Mouse (Mus musculus): ENCODE measurements around the gene Cacna1f.

GRCm38 (mm10) chrX:7670390-7670881 lies 63.6 kb downstream of the Cacna1f start:
- TF ChIP-seq CTCF (IDR thresholded peaks at IDR 0.05; ENCODE audit: control insufficient read depth, insufficient read depth, insufficient read length), result no peak
- no peak for TF ChIP-seq MYOD1 (IDR thresholded peaks at IDR 0.05; ENCODE audit: control insufficient read depth, insufficient read length, low read depth)
- no peak for TF ChIP-seq MYOG (IDR thresholded peaks at IDR 0.05; ENCODE audit: control insufficient read depth, extremely low read depth, insufficient read length)
- TF ChIP-seq MAX (IDR thresholded peaks at IDR 0.05), result no peak
